Mouse (Mus musculus): Measurements from ENCODE around the gene Elf2. TPM values are rescaled to one million over a fixed set of nuclear protein-coding genes. Genes with fewer than 3 reads are reported as not detected.

Elf2 gene
- polyA plus RNA-seq, 1 experiment from 2014 or later = 21.8 TPM

Small RNA genes within 50 kb of the gene (microRNA-seq; reads per million reads assigned to microRNA genes)
- gene Gm24282 = not detected

Other genes starting within 250 kb of the Elf2 start
- gene Noct, start 116.2 kb downstream of the Elf2 start, polyA plus RNA-seq (2016; fragmentation: Nextera tagmentation; extraction: Ambion mirVana) = 39.8 and 41.1 TPM in 2 replicates
- gene Mgarp, start 56.1 kb upstream of the Elf2 start, polyA plus RNA-seq (2016; fragmentation: Nextera tagmentation; extraction: Ambion mirVana) = 1.3 and 1.7 TPM in 2 replicates
- 539 and 560 TPM in 2 replicates for gene Ndufc1, start 68.3 kb upstream of the Elf2 start, polyA plus RNA-seq (2016; fragmentation: Nextera tagmentation; extraction: Ambion mirVana)
- gene Naa15, start 74.5 kb upstream of the Elf2 start, polyA plus RNA-seq (2016; fragmentation: Nextera tagmentation; extraction: Ambion mirVana) = 41.9 and 49.9 TPM in 2 replicates
- gene Rab33b, start 143.3 kb upstream of the Elf2 start, polyA plus RNA-seq (2016; fragmentation: Nextera tagmentation; extraction: Ambion mirVana) = 6.5 and 7.6 TPM in 2 replicates
- 1.0 and 1.7 TPM in 2 replicates for gene Setd7, start 220.2 kb upstream of the Elf2 start, polyA plus RNA-seq (2016; fragmentation: Nextera tagmentation; extraction: Ambion mirVana)